Mouse (Mus musculus) kidney, adult 2 months (tissue): ENCODE measurements at regions not wholly inside any gene's neighbourhood (a gene's known extent, or its start where the extent isn't known, plus 50 kb on each side); places are given as distances from the start of the nearest gene placed in this dataset.

Experiments
- DNase-seq: peaks from one replicate; pipeline ENCODE4 v3.0.0; 2021
- H3K27ac ChIP-seq: fragments of 200-500 bp; 2 replicates; pipeline ENCODE4 v1.5.1; 2012; ENCODE audit warnings: low read depth, low read length, control low read depth, inconsistent platforms; ENCODE audit not compliant: insufficient read depth
- H3K27me3 ChIP-seq: fragments of 200-500 bp; replicated peaks from 2 replicates; pipeline ENCODE4 v1.6.1; 2012; ENCODE audit warnings: mild to moderate bottlenecking, moderate library complexity, low read length, inconsistent platforms; ENCODE audit not compliant: control insufficient read depth, insufficient read depth
- H3K36me3 ChIP-seq: fragments of 200-500 bp; 2 replicates; pipeline ENCODE4 v1.6.1; 2012; ENCODE audit warnings: mild to moderate bottlenecking, moderate library complexity, low read length, inconsistent platforms; ENCODE audit not compliant: control insufficient read depth, insufficient read depth
- H3K4me1 ChIP-seq: fragments of 200-500 bp; 2 replicates; pipeline ENCODE4 v1.6.1; 2011; ENCODE audit warnings: low read length; ENCODE audit not compliant: control insufficient read depth, insufficient read depth
- H3K4me3 ChIP-seq: fragments of 200-500 bp; 2 replicates; pipeline ENCODE4 v1.5.1; 2011; ENCODE audit warnings: mild to moderate bottlenecking, low read depth, low read length, control low read depth; ENCODE audit not compliant: insufficient read depth
- CTCF ChIP-seq: fragments of 200-500 bp; conservative IDR thresholded peaks from 2 replicates; pipeline ENCODE4 v1.5.1; 2011; ENCODE audit warnings: low read depth, mild to moderate bottlenecking, control low read depth, low read length, moderate library complexity, mixed read lengths; ENCODE audit not compliant: insufficient read depth, insufficient read length
- POLR2A ChIP-seq: fragments of 200-500 bp; IDR thresholded peaks from one replicate; pipeline ENCODE4 v1.6.1; 2011; ENCODE audit warnings: low read depth, low read length, control low read depth
- WGBS: fragments of 180-500 bp; shearing (Covaris S2); methylation state at CpG from one replicate; pipeline ENCODE4 v1.1.7; 2018; 5-methylcytosine and 5-hydroxymethylcytosine counted together

DNA sequence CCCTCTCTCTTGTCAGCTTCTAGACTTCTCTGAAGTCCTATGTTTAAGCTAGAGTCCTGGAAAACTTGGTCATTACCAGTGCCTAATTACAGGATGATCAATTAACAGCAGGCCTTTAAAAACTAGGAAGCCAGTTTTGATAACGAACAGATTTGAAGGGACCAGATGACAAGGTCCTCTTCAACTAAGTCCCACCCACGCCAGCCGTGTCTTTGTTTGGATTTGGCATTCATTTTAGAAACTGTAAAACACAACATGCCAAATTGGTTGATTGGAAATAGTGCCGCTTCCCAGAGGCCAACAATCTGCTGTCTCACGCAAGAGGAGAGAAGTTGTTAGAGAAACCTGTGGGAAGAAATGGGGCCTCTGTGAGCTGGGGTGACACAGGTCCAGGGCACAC lies 155.4 kb upstream of the Habp2 start:
- no peak overlapping the region for H3K4me3 ChIP-seq
- H3K27me3 ChIP-seq = no peaks in the 10 kb centered on the region
- no peaks in the 10 kb centered on the region for H3K36me3 ChIP-seq
- H3K4me1 ChIP-seq = peaks cover 5% of the 10 kb centered on the region; the same call in 1 of the 2 replicates
- WGBS = 91% methylated on average over 5 of the region's 5 CpGs
- DNase-seq = no peak
- H3K27ac ChIP-seq = no peak overlapping the region
- TF ChIP-seq CTCF (no peak), POLR2A (no peak)

DNA sequence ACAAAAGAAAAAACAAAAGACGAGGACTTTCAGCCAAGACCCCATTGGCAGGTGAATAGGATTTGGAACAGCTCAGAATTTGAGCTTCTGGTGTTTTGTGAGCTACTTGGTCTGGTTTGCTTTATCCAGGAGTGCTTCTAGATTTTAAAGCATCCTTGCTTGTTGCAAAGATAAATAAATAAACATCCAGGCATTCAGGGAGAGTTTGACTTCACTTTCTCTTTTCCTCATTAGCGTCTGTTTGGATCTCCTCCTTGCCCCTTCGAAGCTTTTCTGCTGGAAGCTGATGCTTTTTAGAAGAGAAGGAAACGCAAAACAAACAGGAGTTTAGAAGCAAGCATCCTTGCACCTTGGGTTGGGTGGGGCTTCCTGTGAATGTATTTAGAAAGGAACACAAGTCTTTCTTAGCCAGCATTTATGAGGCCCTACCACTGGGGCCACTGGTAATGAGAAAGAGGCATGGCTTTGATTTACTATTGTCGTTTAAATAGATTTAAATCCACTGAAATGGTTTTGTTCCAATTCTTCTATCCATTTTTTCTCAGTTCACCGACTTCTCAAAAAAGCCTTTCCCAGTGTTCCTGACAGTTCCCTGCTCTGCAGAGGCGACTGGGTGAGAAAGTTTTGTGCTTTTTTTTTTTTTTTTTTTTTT lies 153.9 kb upstream of the Habp2 start:
- Histone ChIP-seq H3K27me3 (no peaks in the 10 kb centered on the region), H3K36me3 (no peaks in the 10 kb centered on the region), H3K4me1 (peaks cover 5% of the 10 kb centered on the region; the same call in 1 of the 2 replicates), H3K27ac (no peak overlapping the region), H3K4me3 (no peak overlapping the region)
- no peak for DNase-seq
- 73% methylated on average over 7 of the region's 7 CpGs for WGBS
- TF ChIP-seq CTCF (no peak), POLR2A (no peak)

DNA sequence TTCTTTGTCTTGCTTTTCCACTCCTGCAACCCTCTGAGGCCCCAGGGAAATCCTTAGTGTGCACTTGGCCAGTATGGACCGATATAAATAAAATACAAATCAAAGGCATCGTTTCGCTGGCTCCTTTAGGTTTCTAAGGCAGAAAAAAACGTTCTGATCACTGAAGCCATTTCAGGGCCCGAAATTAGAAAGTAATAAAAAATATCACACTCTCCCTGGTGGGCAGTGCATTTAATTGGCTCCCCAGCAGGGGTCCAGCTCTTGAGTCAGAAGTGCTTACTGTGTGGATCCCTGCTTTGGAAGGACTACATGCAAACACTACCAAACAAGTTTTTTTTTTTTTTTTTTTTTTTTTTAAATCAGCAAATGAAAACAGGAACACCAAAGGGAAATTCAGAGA lies 153.4 kb upstream of the Habp2 start:
- H3K36me3 ChIP-seq = no peaks in the 10 kb centered on the region
- 43% methylated on average over 5 of the region's 5 CpGs for WGBS
- H3K27me3 ChIP-seq = no peaks in the 10 kb centered on the region
- no peak for TF ChIP-seq CTCF
- TF ChIP-seq POLR2A = no peak
- H3K4me1 ChIP-seq = peaks cover 5% of the 10 kb centered on the region; the same call in 1 of the 2 replicates
- no peak overlapping the region for H3K4me3 ChIP-seq
- no peak for DNase-seq
- no peak overlapping the region for H3K27ac ChIP-seq

DNA sequence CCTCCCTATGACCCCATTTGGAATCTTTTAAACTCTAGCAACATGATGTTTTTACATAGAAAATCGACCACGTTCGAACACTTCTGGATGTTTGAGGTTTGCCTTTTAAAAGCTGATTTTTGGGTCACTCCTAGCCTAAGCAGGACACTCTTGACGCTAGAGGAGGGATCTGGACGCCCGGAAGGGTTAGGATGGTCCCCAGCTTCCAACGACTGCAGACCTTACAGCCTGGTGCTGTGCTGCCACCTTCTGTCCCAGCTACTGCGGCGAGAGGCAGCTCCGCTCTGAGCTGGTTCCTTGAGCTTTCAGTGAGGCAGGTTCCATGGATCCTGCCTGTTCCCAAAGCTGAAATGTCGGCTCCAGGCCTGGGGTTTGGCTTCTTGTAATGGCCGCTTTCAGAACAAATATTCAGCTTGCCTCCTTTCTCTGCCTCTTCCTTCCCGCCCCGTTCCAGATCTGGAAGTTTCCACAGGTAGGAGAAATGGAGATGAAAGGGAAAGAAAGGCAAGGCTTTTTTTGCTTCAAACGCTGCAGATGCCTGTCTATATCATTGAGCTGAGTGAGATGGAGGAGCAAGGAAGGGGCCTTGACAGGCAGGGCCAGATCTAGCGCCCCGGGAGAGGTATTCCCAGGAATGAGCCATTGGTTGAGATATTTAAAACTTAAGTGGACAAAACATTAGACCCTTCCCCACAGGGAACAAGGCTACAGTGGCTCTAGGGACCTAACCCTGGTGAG lies 152.7 kb upstream of the Habp2 start:
- DNase-seq = peak; percentile 73
- Histone ChIP-seq H3K27ac (no peak overlapping the region), H3K36me3 (no peaks in the 10 kb centered on the region), H3K4me1 (peaks cover 5% of the 10 kb centered on the region; the same call in 1 of the 2 replicates), H3K27me3 (no peaks in the 10 kb centered on the region), H3K4me3 (no peak overlapping the region)
- TF ChIP-seq CTCF = peak; percentile 91
- TF ChIP-seq POLR2A = no peak
- WGBS = 18% methylated on average over 17 of the region's 17 CpGs

DNA sequence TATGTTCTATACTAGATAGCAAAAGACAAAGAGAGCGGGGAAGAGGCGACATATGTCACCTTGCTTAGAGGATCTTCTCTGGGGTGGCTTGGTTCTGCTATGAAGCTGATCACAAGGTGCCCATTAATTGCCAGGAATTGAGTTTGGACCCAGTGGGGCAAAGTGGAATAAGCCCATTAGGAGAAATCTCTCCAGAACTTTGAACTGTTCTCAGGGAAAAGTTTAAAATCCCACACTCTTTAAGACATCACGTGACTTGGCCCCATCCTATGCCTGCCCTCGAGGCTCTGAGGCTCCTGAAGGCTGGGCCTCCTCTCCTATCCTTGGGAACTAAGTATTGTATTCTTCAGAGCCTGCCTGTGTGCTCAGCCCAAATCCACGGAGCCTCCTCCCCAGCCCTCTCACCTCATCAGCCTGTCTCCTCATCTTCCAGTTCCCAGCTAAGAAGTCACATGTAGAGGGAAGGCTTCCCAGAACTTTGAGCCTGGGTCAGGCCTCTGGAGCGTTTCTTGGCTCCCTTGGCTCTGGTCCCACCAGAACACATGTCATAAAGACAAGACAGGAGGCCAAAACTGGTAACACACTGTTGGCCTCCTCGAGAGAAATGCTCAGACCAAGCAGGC lies 151.5 kb upstream of the Habp2 start:
- 61% methylated on average over 7 of the region's 7 CpGs for WGBS
- Histone ChIP-seq H3K27me3 (no peaks in the 10 kb centered on the region), H3K36me3 (no peaks in the 10 kb centered on the region), H3K4me1 (peaks cover 5% of the 10 kb centered on the region; the same call in 1 of the 2 replicates), H3K4me3 (no peak overlapping the region), H3K27ac (no peak overlapping the region; the same call in 1 of the 2 replicates)
- peak; percentile 84 for DNase-seq
- TF ChIP-seq POLR2A = no peak
- TF ChIP-seq CTCF = no peak

DNA sequence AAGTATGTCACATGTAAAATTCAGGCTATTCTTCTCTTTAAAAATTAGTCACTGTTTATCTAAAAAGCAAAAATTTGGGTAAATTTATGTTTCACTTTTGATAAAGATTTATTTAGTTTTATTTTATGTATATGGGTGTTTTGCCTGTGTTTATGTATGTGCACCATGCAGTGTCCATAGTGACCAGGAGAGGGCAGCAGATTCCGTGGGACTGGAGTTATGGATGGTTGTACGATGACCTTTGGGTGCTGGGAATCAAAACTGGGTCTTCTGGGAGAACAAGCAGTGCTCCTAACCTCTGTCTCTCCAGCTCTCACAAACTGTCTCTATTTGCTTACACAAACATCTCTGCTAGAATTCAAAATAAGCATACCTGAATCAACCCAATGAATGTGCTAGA lies 146.4 kb upstream of the Habp2 start:
- TF ChIP-seq CTCF (peak; percentile 17; the same call in 1 of the 2 replicates), POLR2A (no peak)
- Histone ChIP-seq H3K36me3 (no peaks in the 10 kb centered on the region), H3K27me3 (no peaks in the 10 kb centered on the region), H3K4me1 (peaks cover 6% of the 10 kb centered on the region; the same call in 1 of the 2 replicates), H3K4me3 (no peak overlapping the region), H3K27ac (no peak overlapping the region)
- DNase-seq = no peak
- WGBS = 76% methylated on average over 2 of the region's 2 CpGs

DNA sequence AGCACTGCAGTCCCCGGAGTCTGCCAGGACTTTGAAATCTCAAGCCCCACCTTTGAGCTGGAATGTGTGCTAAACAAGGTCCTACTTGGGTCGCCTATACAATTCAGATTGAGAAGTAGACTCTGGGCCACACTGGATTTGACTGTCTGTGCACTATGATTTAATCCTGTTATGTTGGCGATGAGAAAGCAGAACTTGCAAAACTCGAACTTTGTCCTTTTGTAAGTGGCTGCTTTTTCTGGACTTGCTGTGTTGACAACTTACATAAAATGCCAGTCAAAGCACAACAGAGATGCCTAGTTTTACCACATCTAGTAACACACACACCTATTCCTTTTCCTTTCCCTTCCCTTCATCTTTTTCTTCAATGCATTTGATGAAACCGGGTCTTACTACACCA lies 142.7 kb upstream of the Habp2 start:
- WGBS = 68% methylated on average over 5 of the region's 5 CpGs
- peak; percentile 68 for DNase-seq
- H3K4me3 ChIP-seq = no peak overlapping the region
- peaks cover 4% of the 10 kb centered on the region; the same call in 1 of the 2 replicates for H3K4me1 ChIP-seq
- TF ChIP-seq CTCF (no peak), POLR2A (no peak)
- peak overlapping the region; percentile 19; the same call in 1 of the 2 replicates for H3K27ac ChIP-seq
- no peaks in the 10 kb centered on the region for H3K36me3 ChIP-seq
- no peaks in the 10 kb centered on the region for H3K27me3 ChIP-seq
